Mouse (Mus musculus) forebrain, embryonic 13.5 days (tissue): ENCODE measurements around the gene Pax2. TPM values are rescaled to one million over a fixed set of nuclear protein-coding genes. Genes with fewer than 3 reads are reported as not detected.

ENCODE experiments used
- ATAC-seq: fragments of 200-750 bp; cut with Nextera tagmentation; 2 replicates; pipeline ENCODE4 v1.8.0; 2017
- H3K27ac ChIP-seq: fragments of 300-500 bp; sonication (generic); 2 replicates; pipeline ENCODE4 v1.5.1; 2015; ENCODE audit warnings: inconsistent platforms, mild to moderate bottlenecking, moderate library complexity
- H3K27me3 ChIP-seq: fragments of 300-500 bp; sonication (generic); 2 replicates; pipeline ENCODE4 v1.6.1; 2015; ENCODE audit warnings: mild to moderate bottlenecking, inconsistent platforms
- H3K36me3 ChIP-seq: fragments of 300-500 bp; sonication (generic); 2 replicates; pipeline ENCODE4 v1.6.1; 2015; ENCODE audit warnings: mild to moderate bottlenecking, inconsistent platforms; ENCODE audit not compliant: poor library complexity, severe bottlenecking
- H3K4me1 ChIP-seq: fragments of 300-500 bp; sonication (generic); 2 replicates; pipeline ENCODE4 v1.6.1; 2015; ENCODE audit warnings: inconsistent platforms
- H3K4me2 ChIP-seq: fragments of 300-500 bp; sonication (generic); 2 replicates; pipeline ENCODE4 v1.6.1; 2015; ENCODE audit warnings: inconsistent platforms, mild to moderate bottlenecking, moderate library complexity
- H3K4me3 ChIP-seq: fragments of 300-500 bp; sonication (generic); 2 replicates; pipeline ENCODE4 v1.5.1; 2015; ENCODE audit warnings: mild to moderate bottlenecking, inconsistent platforms
- H3K9ac ChIP-seq: fragments of 300-500 bp; sonication (generic); 2 replicates; pipeline ENCODE4 v1.6.1; 2015; ENCODE audit warnings: mild to moderate bottlenecking, inconsistent platforms
- H3K9me3 ChIP-seq: fragments of 300-500 bp; sonication (generic); replicated peaks from 2 replicates; pipeline ENCODE4 v1.6.1; 2016; ENCODE audit warnings: inconsistent platforms
- WGBS: fragments of 180-500 bp; shearing (Covaris S2); methylation state at CpG from one replicate; pipeline ENCODE4 v1.1.7; 2015; 5-methylcytosine and 5-hydroxymethylcytosine counted together
- polyA plus RNA-seq: library from polyadenylated mRNA; unstranded; fragments of >200 nt; fragmentation: Nextera tagmentation; extraction: Ambion mirVana; gene quantifications from 2 replicates; pipeline ENCODE4 v1.2.1, GENCODE M21; 2015

The Pax2 gene
- polyA plus RNA-seq, result 0.05 TPM in 1 of 2 replicates, not detected in the other

- WGBS, result 0% methylated on average over 51 of the region's 52 CpGs
- H3K27ac ChIP-seq, result no peak within 1 kb of the TSS
- peak; percentile 48; the same call in 1 of the 2 replicates for ATAC-seq
- H3K36me3 ChIP-seq, result no peaks in the 10 kb centered on the region
- peaks cover 33% of the 10 kb centered on the region for H3K4me1 ChIP-seq
- H3K4me3 ChIP-seq, result peak within 1 kb of the TSS; percentile 35
- H3K4me2 ChIP-seq, result peak within 1 kb of the TSS; percentile 63
- H3K9me3 ChIP-seq, result no peaks in the 10 kb centered on the region
- H3K9ac ChIP-seq, result peak within 1 kb of the TSS; percentile 30; the same call in 1 of the 2 replicates
- peaks cover 98% of the 10 kb centered on the region for H3K27me3 ChIP-seq
These were observed at the start of gene Pax2 for GRCm38 (mm10) chr19:44755693-44756420. TSS of gene Pax2 (plus strand) at chr19:44756045.

DNA sequence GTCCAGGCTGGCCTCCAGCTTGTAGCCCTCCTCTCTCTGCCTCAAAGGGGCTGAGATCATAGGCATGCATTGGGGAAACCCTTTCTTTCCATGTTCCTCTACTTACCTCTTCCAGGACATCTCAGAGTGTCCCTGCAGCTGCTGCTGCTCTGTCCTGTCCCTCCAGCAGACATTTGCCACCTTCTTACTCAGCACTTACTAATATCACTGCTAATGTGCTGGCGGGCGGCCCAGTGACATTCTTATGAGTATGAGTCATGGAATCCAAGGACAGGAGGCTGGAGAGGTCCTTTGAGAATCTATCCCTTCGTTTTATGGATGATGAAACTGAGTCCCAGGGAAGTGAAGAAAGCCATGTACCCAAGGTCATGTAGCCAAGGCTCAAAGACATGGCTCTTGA lies 47.0 kb upstream of the Pax2 start:
- ATAC-seq, result no peak
- H3K9me3 ChIP-seq, result peaks cover 5% of the 10 kb centered on the region
- no peaks in the 10 kb centered on the region for H3K36me3 ChIP-seq
- no peak overlapping the region for H3K4me2 ChIP-seq
- no peak overlapping the region for H3K4me3 ChIP-seq
- H3K27me3 ChIP-seq, result peaks cover 21% of the 10 kb centered on the region; the same call in 1 of the 2 replicates
- no peaks in the 10 kb centered on the region for H3K4me1 ChIP-seq
- no peak overlapping the region for H3K27ac ChIP-seq
- H3K9ac ChIP-seq, result no peak overlapping the region
- 60% methylated on average over 3 of the region's 3 CpGs for WGBS

GRCm38 (mm10) chr19:44716731-44717600 lies 38.9 kb upstream of the Pax2 start:
- Histone ChIP-seq H3K9me3 (peaks cover 5% of the 10 kb centered on the region; the same call in 1 of the 2 replicates), H3K27me3 (peaks cover 60% of the 10 kb centered on the region), H3K9ac (no peak overlapping the region), H3K4me2 (no peak overlapping the region), H3K4me3 (no peak overlapping the region), H3K36me3 (no peaks in the 10 kb centered on the region), H3K27ac (no peak overlapping the region), H3K4me1 (peaks cover 18% of the 10 kb centered on the region)
- no peak for ATAC-seq
- 75% methylated on average over 22 of the region's 22 CpGs for WGBS

DNA sequence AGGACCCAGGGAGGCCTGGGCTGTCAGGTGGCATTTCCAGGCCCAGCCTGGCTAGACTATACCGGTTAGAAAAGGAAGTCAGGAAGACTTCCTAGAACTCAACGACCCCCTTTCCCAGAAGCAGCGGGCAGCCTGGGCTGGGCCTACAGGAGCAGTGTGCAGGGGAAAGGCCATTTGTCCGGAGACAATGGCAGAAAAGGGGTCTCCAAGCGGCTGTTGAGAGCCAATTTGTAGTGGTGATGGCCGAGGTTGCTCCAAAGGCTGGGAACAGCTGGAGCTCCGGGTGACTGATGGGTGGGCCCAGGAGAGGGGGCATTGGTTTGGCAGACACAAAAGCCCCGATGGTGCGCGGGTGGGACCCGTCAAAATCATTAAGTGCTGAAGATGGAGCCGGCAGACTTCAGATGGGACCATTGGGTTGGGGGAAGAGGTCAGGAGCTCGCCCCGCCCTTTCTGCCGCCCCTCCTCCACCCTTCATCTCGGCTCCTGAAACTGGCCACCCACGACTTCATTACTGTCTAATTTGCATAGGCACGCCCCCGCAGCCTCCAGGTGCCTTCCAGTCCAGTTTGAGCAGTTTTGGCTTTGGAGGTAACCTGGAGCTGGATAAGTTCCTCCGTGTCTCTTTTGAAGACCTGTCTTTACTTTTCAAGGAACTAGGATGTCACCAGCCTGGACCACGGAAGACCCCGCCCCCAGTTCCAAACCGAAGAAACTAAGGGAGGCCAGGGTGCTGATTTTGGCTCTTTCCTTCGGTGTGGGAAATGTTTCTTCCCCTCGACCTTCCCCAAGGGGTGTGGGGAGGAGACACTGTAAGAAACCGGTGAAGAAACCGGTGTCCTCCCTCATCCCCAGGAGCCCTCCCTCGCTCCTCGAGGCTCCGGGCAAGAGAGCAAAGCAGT lies 36.3 kb upstream of the Pax2 start:
- ATAC-seq, result 0 out of 2 replicates have a peak, but pooled peaks have one; percentile 16
- H3K4me3 ChIP-seq, result peak overlapping the region; percentile 45
- H3K4me1 ChIP-seq, result peaks cover 29% of the 10 kb centered on the region
- peaks cover 81% of the 10 kb centered on the region for H3K27me3 ChIP-seq
- H3K9me3 ChIP-seq, result no peaks in the 10 kb centered on the region
- H3K9ac ChIP-seq, result peak overlapping the region; percentile 54
- no peak overlapping the region for H3K27ac ChIP-seq
- peak overlapping the region; percentile 84 for H3K4me2 ChIP-seq
- WGBS, result 1% methylated on average over 30 of the region's 30 CpGs
- H3K36me3 ChIP-seq, result no peaks in the 10 kb centered on the region

DNA sequence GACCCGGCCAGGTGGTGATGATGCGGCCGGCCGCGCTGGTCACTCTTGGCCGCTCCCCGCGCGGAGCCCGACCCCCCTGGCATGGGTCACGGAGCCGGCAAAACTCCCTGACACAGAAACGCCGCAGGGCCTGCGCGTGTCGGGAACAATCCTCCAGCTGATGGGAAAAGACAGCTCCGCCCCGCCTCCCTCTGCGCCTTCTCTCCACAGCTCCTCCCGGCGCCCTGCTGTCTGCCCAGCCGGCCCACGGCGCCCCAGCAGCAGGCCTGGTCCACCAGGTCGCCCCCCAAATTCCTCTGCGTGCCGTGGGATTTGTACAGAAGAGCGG lies 35.7 kb upstream of the Pax2 start:
- Histone ChIP-seq H3K9me3 (no peaks in the 10 kb centered on the region), H3K4me1 (peaks cover 29% of the 10 kb centered on the region), H3K27me3 (peaks cover 87% of the 10 kb centered on the region), H3K4me2 (peak overlapping the region; percentile 84), H3K27ac (no peak overlapping the region), H3K36me3 (no peaks in the 10 kb centered on the region), H3K4me3 (peak overlapping the region; percentile 45), H3K9ac (peak overlapping the region; percentile 54)
- under 1% methylated on average over 29 of the region's 29 CpGs for WGBS
- no peak for ATAC-seq

GRCm38 (mm10) chr19:44723611-44724440 lies 32.0 kb upstream of the Pax2 start:
- under 1% methylated on average over 36 of the region's 36 CpGs for WGBS
- H3K4me3 ChIP-seq, result peak overlapping the region; percentile 32
- ATAC-seq, result 0 out of 2 replicates have a peak, but pooled peaks have one; percentile 17
- no peaks in the 10 kb centered on the region for H3K36me3 ChIP-seq
- H3K27me3 ChIP-seq, result peaks cover 89% of the 10 kb centered on the region
- 0 out of 2 replicates have a peak overlapping the region, but pooled peaks have one; percentile 37 for H3K9ac ChIP-seq
- H3K27ac ChIP-seq, result no peak overlapping the region
- no peaks in the 10 kb centered on the region for H3K9me3 ChIP-seq
- peaks cover 29% of the 10 kb centered on the region for H3K4me1 ChIP-seq
- peak overlapping the region; percentile 58 for H3K4me2 ChIP-seq

- Histone ChIP-seq H3K4me1 (peaks cover 11% of the 10 kb centered on the region; the same call in 1 of the 2 replicates), H3K4me3 (peak overlapping the region; percentile 50), H3K4me2 (peak overlapping the region; percentile 74), H3K36me3 (no peaks in the 10 kb centered on the region), H3K27me3 (peaks cover 83% of the 10 kb centered on the region), H3K9ac (peak overlapping the region; percentile 84), H3K27ac (peak overlapping the region; percentile 25; the same call in 1 of the 2 replicates), H3K9me3 (no peaks in the 10 kb centered on the region)
- peak; percentile 81 for ATAC-seq
- WGBS, result under 1% methylated on average over 53 of the region's 55 CpGs
These were observed 29.7 kb upstream of the Pax2 start for GRCm38 (mm10) chr19:44725951-44726791.

DNA sequence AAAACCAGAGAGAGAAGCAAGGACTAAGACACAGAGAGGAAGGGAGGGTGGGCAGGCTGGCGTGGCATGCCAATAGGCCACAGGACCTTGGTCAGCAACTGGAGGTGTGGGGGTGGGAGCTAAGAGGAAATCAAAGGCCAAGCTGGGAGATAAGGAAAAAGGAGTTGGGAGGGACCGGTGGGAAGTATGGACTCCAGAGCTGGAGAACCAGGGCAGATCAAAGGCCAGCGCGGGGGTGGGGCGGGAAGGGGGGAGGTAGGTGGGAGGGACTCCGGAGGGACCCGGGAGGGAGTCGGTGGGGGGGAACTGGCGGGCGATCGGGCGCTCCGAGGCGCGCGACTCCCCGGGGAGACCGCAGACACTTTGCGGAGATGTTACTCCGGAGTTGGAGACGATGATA lies 21.7 kb upstream of the Pax2 start:
- Histone ChIP-seq H3K9ac (no peak overlapping the region), H3K27ac (no peak overlapping the region), H3K4me3 (no peak overlapping the region), H3K4me2 (no peak overlapping the region), H3K36me3 (no peaks in the 10 kb centered on the region), H3K9me3 (no peaks in the 10 kb centered on the region), H3K4me1 (peaks cover 8% of the 10 kb centered on the region), H3K27me3 (peaks cover 95% of the 10 kb centered on the region)
- ATAC-seq, result no peak
- 3% methylated on average over 21 of the region's 21 CpGs for WGBS

DNA sequence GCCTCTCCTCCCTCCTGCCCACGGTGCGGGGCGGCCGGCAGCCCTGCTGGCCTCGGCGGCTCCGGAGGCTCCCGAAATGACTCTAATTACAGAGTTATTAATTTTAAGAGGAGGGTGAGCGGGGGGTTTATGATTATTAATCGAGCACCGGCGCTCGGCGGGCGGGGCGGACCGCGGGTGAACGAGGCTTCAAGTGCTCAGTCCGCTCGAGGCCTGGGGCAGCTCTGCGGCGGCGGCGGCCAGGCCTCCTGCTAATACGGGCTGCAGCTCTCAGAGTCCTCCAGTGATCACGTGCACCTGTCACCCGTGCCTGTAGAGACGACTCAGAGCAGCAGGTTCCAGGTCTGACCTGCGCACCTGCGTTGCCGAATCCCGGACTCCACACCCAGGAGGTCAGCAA lies 21.2 kb upstream of the Pax2 start:
- peak overlapping the region; percentile 18; the same call in 1 of the 2 replicates for H3K4me3 ChIP-seq
- H3K9ac ChIP-seq, result no peak overlapping the region
- peak overlapping the region; percentile 42 for H3K4me2 ChIP-seq
- H3K9me3 ChIP-seq, result peaks cover 5% of the 10 kb centered on the region; the same call in 1 of the 2 replicates
- H3K27me3 ChIP-seq, result peaks cover 96% of the 10 kb centered on the region
- peaks cover 8% of the 10 kb centered on the region for H3K4me1 ChIP-seq
- H3K27ac ChIP-seq, result no peak overlapping the region
- under 1% methylated on average over 33 of the region's 33 CpGs for WGBS
- H3K36me3 ChIP-seq, result no peaks in the 10 kb centered on the region
- no peak for ATAC-seq

DNA sequence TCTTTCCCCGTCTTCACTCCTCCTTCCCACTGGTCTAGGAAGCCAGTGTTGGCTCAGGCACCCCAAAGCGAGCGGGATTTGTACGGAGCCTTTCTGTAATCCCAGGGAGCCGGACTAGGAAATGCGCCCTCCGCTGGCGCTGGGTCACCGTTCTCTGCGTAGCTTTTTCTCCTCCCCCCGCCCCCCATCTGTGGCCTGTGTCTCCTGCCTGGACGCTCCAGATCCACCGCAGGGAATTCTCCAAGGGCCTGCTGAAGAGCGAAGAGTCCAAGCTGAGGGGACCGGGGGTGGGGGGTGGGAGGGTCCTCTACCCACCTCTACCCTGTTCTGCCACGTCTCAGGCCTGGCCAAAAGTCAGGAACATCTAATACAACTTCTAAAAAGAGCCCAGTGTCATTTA lies 15.5 kb upstream of the Pax2 start:
- no peak overlapping the region for H3K27ac ChIP-seq
- H3K36me3 ChIP-seq, result no peaks in the 10 kb centered on the region
- ATAC-seq, result no peak
- no peak overlapping the region for H3K4me2 ChIP-seq
- H3K9ac ChIP-seq, result no peak overlapping the region
- H3K27me3 ChIP-seq, result peaks cover 100% of the 10 kb centered on the region
- no peak overlapping the region for H3K4me3 ChIP-seq
- H3K4me1 ChIP-seq, result peaks cover 15% of the 10 kb centered on the region
- H3K9me3 ChIP-seq, result peaks cover 5% of the 10 kb centered on the region; the same call in 1 of the 2 replicates
- WGBS, result 2% methylated on average over 16 of the region's 16 CpGs
